Mouse (Mus musculus) right cerebral cortex, postnatal 25 days (tissue): ENCODE measurements around the gene Tldc1.

Experiments used
- DNase-seq: peaks from one replicate; pipeline ENCODE4 v3.0.0; 2022

Gene Tldc1

GRCm38 (mm10) chr8:119798170-119798964 is 20.2 kb upstream of the Tldc1 start:
- DNase-seq, result peak; percentile 50

- no peak for DNase-seq
Observed at GRCm38 (mm10) chr8:119795651-119796050, 17.4 kb upstream of the Tldc1 start.

- no peak for DNase-seq
Observed at GRCm38 (mm10) chr8:119794689-119795088, 16.5 kb upstream of the Tldc1 start.

- no peak for DNase-seq
Observed at GRCm38 (mm10) chr8:119791804-119792704, 13.8 kb upstream of the Tldc1 start.

GRCm38 (mm10) chr8:119789581-119789980 is 11.4 kb upstream of the Tldc1 start:
- no peak for DNase-seq

GRCm38 (mm10) chr8:119788607-119789381 is 10.6 kb upstream of the Tldc1 start:
- no peak for DNase-seq

- DNase-seq, result no peak
Observed at GRCm38 (mm10) chr8:119787341-119787740, 9.1 kb upstream of the Tldc1 start.

- DNase-seq, result no peak
Observed at GRCm38 (mm10) chr8:119786871-119787270, 8.7 kb upstream of the Tldc1 start.

GRCm38 (mm10) chr8:119785764-119786405 is 7.7 kb upstream of the Tldc1 start:
- no peak for DNase-seq

GRCm38 (mm10) chr8:119784676-119785075 is 6.5 kb upstream of the Tldc1 start:
- no peak for DNase-seq

GRCm38 (mm10) chr8:119784141-119784574 is 5.9 kb upstream of the Tldc1 start:
- DNase-seq, result no peak

- DNase-seq, result no peak
Observed at GRCm38 (mm10) chr8:119783579-119783978, 5.4 kb upstream of the Tldc1 start.

GRCm38 (mm10) chr8:119782715-119783114 is 4.5 kb upstream of the Tldc1 start:
- DNase-seq, result peak; percentile 67

GRCm38 (mm10) chr8:119781086-119781840 is 3.0 kb upstream of the Tldc1 start:
- no peak for DNase-seq

GRCm38 (mm10) chr8:119780402-119781049 is 2.3 kb upstream of the Tldc1 start:
- DNase-seq, result no peak

GRCm38 (mm10) chr8:119779013-119779737 is 959 bp upstream of the Tldc1 start:
- DNase-seq, result peak; percentile 76

GRCm38 (mm10) chr8:119777765-119778164 is 451 bp downstream of the Tldc1 start:
- no peak for DNase-seq

- no peak for DNase-seq
Observed at GRCm38 (mm10) chr8:119776668-119777245, 1.5 kb downstream of the Tldc1 start.

- DNase-seq, result no peak
Observed at GRCm38 (mm10) chr8:119765761-119766444, 12.3 kb downstream of the Tldc1 start.
